Mouse (Mus musculus): ENCODE results near the gene Nfil3. TPM values are rescaled to one million over a fixed set of nuclear protein-coding genes. Genes with fewer than 3 reads are reported as not detected.

Gene Nfil3
- polyA plus RNA-seq, 1 experiment from 2014 or later, result 31.3 TPM

GRCm38 (mm10) chr13:52974676-52975075 is 6.2 kb downstream of the Nfil3 start:
- Histone ChIP-seq H3K4me2 (ENCODE audit: low read depth, severe bottlenecking) (no peak overlapping the region), H3K4me3 (ENCODE audit: low read depth, low read length) (no peak overlapping the region), H3K9me3 (ENCODE audit: control insufficient read depth, low read length) (no peaks in the 10 kb centered on the region), H3K27ac (replicated peaks; ENCODE audit: low read depth, low read length) (no peak overlapping the region), H3K4me1 (ENCODE audit: control insufficient read depth, insufficient read depth, low read length) (peaks cover 37% of the 10 kb centered on the region), H3K27me3 (ENCODE audit: control insufficient read depth, insufficient read depth, low read length) (no peaks in the 10 kb centered on the region), H3K9ac (ENCODE audit: low read length) (no peak overlapping the region), H3K36me3 (ENCODE audit: control insufficient read depth, insufficient read depth, low read length) (no peaks in the 10 kb centered on the region)
- 48% methylated on average over 3 of the region's 3 CpGs for WGBS
- no peak for DNase-seq (ENCODE audit: low spot score)
- no peak for ATAC-seq (ENCODE audit: insufficient number of reproducible peaks, low FRiP score, low TSS enrichment, low read depth)

DNA sequence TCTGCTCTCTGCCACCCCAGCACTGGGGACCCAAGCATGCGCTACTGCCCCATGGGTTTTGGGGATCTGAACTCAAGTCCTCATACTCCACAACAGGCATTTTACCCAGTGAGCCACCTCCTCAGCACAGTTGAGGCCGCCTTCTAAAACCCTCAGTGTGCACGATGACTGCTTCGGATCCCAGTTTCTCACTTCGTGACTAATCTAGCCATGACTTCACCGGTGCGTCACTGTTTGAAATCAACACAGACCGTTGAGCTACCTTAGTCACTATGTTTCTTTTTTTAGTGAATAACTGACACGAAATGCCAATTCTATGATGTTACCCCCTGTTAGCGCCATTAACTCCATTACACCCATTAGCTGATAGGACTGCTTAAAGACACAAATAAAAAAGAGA is 7.4 kb downstream of the Nfil3 start:
- Histone ChIP-seq H3K9ac (ENCODE audit: low read length) (no peak overlapping the region), H3K27ac (replicated peaks; ENCODE audit: low read depth, low read length) (no peak overlapping the region), H3K27me3 (ENCODE audit: control insufficient read depth, insufficient read depth, low read length) (no peaks in the 10 kb centered on the region), H3K4me3 (ENCODE audit: low read depth, low read length) (no peak overlapping the region), H3K4me1 (ENCODE audit: control insufficient read depth, insufficient read depth, low read length) (peaks cover 34% of the 10 kb centered on the region), H3K36me3 (ENCODE audit: control insufficient read depth, insufficient read depth, low read length) (no peaks in the 10 kb centered on the region), H3K9me3 (ENCODE audit: control insufficient read depth, low read length) (no peaks in the 10 kb centered on the region), H3K4me2 (ENCODE audit: low read depth, severe bottlenecking) (no peak overlapping the region)
- ATAC-seq (ENCODE audit: insufficient number of reproducible peaks, low FRiP score, low TSS enrichment, low read depth) (no peak), DNase-seq (ENCODE audit: low spot score) (no peak)
- 95% methylated on average over 10 of the region's 10 CpGs for WGBS

DNA sequence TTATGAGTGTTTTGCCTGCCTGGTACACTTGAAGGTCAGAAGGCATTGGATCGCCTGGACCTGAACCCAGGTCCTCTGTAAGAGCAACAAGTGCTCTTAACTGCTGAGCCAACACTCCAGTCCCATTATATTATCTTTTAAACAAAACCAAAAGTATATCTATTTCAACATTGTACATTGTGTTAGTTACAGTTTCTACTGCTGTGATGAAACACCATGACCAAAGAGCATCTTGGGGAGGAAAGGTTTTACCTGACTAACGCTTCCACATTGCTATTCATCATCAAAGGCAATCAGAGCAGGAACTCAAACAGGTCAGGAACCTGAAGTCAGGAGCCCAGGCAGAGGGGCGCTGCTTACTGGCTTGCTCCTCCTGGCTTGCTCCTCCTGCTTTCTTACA is 8.2 kb downstream of the Nfil3 start:
- peaks cover 6% of the 10 kb centered on the region for H3K36me3 ChIP-seq (ENCODE audit: control insufficient read depth, insufficient read depth, low read length)
- H3K4me1 ChIP-seq (ENCODE audit: control insufficient read depth, insufficient read depth, low read length), result peaks cover 30% of the 10 kb centered on the region
- no peak overlapping the region for H3K4me2 ChIP-seq (ENCODE audit: low read depth, severe bottlenecking)
- no peak overlapping the region for H3K27ac ChIP-seq (replicated peaks; ENCODE audit: low read depth, low read length)
- DNase-seq (ENCODE audit: low spot score), result no peak
- no peaks in the 10 kb centered on the region for H3K9me3 ChIP-seq (ENCODE audit: control insufficient read depth, low read length)
- ATAC-seq (ENCODE audit: insufficient number of reproducible peaks, low FRiP score, low TSS enrichment, low read depth), result no peak
- no peak overlapping the region for H3K4me3 ChIP-seq (ENCODE audit: low read depth, low read length)
- no peak overlapping the region for H3K9ac ChIP-seq (ENCODE audit: low read length)
- 92% methylated on average over 3 of the region's 3 CpGs for WGBS
- no peaks in the 10 kb centered on the region for H3K27me3 ChIP-seq (ENCODE audit: control insufficient read depth, insufficient read depth, low read length)

GRCm38 (mm10) chr13:52970876-52971275 is 10.0 kb downstream of the Nfil3 start:
- H3K36me3 ChIP-seq (ENCODE audit: control insufficient read depth, insufficient read depth, low read length), result peaks cover 16% of the 10 kb centered on the region
- H3K4me3 ChIP-seq (ENCODE audit: low read depth, low read length), result no peak overlapping the region
- no peaks in the 10 kb centered on the region for H3K27me3 ChIP-seq (ENCODE audit: control insufficient read depth, insufficient read depth, low read length)
- H3K4me2 ChIP-seq (ENCODE audit: low read depth, severe bottlenecking), result no peak overlapping the region
- no peak for ATAC-seq (ENCODE audit: insufficient number of reproducible peaks, low FRiP score, low TSS enrichment, low read depth)
- DNase-seq (ENCODE audit: low spot score), result no peak
- H3K9ac ChIP-seq (ENCODE audit: low read length), result no peak overlapping the region
- H3K27ac ChIP-seq (replicated peaks; ENCODE audit: low read depth, low read length), result no peak overlapping the region
- H3K9me3 ChIP-seq (ENCODE audit: control insufficient read depth, low read length), result no peaks in the 10 kb centered on the region
- 87% methylated on average over 6 of the region's 6 CpGs for WGBS
- H3K4me1 ChIP-seq (ENCODE audit: control insufficient read depth, insufficient read depth, low read length), result peaks cover 15% of the 10 kb centered on the region

GRCm38 (mm10) chr13:52962922-52963321 is 18.0 kb downstream of the Nfil3 start:
- Histone ChIP-seq H3K27me3 (ENCODE audit: control insufficient read depth, insufficient read depth, low read length) (no peaks in the 10 kb centered on the region), H3K9me3 (ENCODE audit: control insufficient read depth, low read length) (no peaks in the 10 kb centered on the region), H3K27ac (replicated peaks; ENCODE audit: low read depth, low read length) (no peak overlapping the region), H3K36me3 (ENCODE audit: control insufficient read depth, insufficient read depth, low read length) (peaks cover 14% of the 10 kb centered on the region), H3K4me2 (ENCODE audit: low read depth, severe bottlenecking) (no peak overlapping the region), H3K4me1 (ENCODE audit: control insufficient read depth, insufficient read depth, low read length) (no peaks in the 10 kb centered on the region), H3K4me3 (ENCODE audit: low read depth, low read length) (no peak overlapping the region), H3K9ac (ENCODE audit: low read length) (no peak overlapping the region)
- DNase-seq (ENCODE audit: low spot score) (no peak), ATAC-seq (ENCODE audit: insufficient number of reproducible peaks, low FRiP score, low TSS enrichment, low read depth) (no peak)
- 98% methylated on average over 4 of the region's 4 CpGs for WGBS

DNA sequence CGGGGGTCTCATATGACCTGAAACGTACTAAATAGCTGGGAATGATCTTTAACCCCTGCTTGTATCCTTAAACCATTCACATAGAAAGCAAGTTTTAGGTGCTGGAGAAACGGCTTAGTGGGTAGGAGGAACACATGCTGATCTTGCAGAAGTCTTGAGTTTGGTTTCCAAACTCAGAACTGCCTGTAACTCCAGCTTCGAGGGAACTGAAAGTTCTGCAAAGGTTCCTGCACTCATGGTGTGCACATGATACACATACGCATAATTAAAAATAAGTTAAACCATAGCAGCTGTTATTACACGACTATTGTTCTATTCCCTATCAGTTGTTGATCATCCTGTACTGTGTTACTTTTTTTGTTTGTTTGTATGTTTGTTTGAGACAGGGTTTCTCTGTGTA is 18.5 kb downstream of the Nfil3 start:
- H3K4me3 ChIP-seq (ENCODE audit: low read depth, low read length), result no peak overlapping the region
- ATAC-seq (ENCODE audit: insufficient number of reproducible peaks, low FRiP score, low TSS enrichment, low read depth) (no peak), DNase-seq (ENCODE audit: low spot score) (no peak)
- no peak overlapping the region for H3K4me2 ChIP-seq (ENCODE audit: low read depth, severe bottlenecking)
- no peak overlapping the region for H3K9ac ChIP-seq (ENCODE audit: low read length)
- WGBS, result 84% methylated on average over 6 of the region's 6 CpGs
- H3K27ac ChIP-seq (replicated peaks; ENCODE audit: low read depth, low read length), result no peak overlapping the region
- peaks cover 8% of the 10 kb centered on the region for H3K36me3 ChIP-seq (ENCODE audit: control insufficient read depth, insufficient read depth, low read length)
- H3K9me3 ChIP-seq (ENCODE audit: control insufficient read depth, low read length), result no peaks in the 10 kb centered on the region
- H3K27me3 ChIP-seq (ENCODE audit: control insufficient read depth, insufficient read depth, low read length), result no peaks in the 10 kb centered on the region
- H3K4me1 ChIP-seq (ENCODE audit: control insufficient read depth, insufficient read depth, low read length), result no peaks in the 10 kb centered on the region

DNA sequence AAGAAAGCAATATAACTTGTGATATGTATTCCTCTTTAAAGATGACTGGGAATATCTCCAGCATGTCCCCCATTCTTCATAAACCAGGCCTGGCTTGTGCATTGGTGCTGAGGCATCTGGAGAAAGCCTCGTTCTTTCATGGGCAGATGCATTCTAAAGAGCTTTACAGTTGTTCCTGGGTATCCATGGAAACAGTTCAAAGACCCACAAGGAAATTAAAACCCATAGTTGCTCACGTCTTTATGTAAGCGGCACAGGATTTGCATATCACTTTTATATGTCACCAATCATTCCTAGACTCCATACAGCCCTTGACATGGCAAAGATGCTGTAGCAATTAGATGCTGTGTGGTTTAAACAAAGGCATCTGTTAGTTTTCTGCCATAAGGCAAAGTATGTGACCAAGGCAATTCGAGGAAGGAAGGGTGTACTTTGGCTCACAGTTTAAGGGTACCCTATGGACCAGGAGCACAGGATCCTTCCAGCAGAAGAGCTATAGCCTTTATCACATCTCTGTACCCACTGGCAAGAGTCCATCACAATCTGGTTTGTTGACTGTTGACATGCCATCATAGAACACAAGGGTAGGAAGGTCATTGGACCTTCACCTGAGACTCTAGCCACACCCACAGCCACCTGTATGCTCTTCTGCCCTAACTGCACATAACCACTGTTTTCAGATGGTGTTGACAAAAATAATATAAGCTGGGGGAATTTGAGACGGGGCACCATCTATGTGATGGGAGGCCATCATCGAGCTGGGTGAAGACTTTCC is 26.9 kb downstream of the Nfil3 start:
- Histone ChIP-seq H3K4me2 (ENCODE audit: low read depth, severe bottlenecking) (no peak overlapping the region), H3K9me3 (ENCODE audit: control insufficient read depth, low read length) (no peaks in the 10 kb centered on the region), H3K9ac (ENCODE audit: low read length) (no peak overlapping the region), H3K27ac (replicated peaks; ENCODE audit: low read depth, low read length) (no peak overlapping the region), H3K4me3 (ENCODE audit: low read depth, low read length) (no peak overlapping the region), H3K27me3 (ENCODE audit: control insufficient read depth, insufficient read depth, low read length) (no peaks in the 10 kb centered on the region), H3K4me1 (ENCODE audit: control insufficient read depth, insufficient read depth, low read length) (no peaks in the 10 kb centered on the region), H3K36me3 (ENCODE audit: control insufficient read depth, insufficient read depth, low read length) (no peaks in the 10 kb centered on the region)
- DNase-seq (ENCODE audit: low spot score), result no peak
- no peak for ATAC-seq (ENCODE audit: insufficient number of reproducible peaks, low FRiP score, low TSS enrichment, low read depth)
- WGBS, result 86% methylated on average over 6 of the region's 6 CpGs

- H3K27ac ChIP-seq (replicated peaks; ENCODE audit: low read depth, low read length), result no peak overlapping the region
- H3K27me3 ChIP-seq (ENCODE audit: control insufficient read depth, insufficient read depth, low read length), result no peaks in the 10 kb centered on the region
- no peak overlapping the region for H3K4me3 ChIP-seq (ENCODE audit: low read depth, low read length)
- H3K9me3 ChIP-seq (ENCODE audit: control insufficient read depth, low read length), result no peaks in the 10 kb centered on the region
- DNase-seq (ENCODE audit: low spot score) (no peak), ATAC-seq (ENCODE audit: insufficient number of reproducible peaks, low FRiP score, low TSS enrichment, low read depth) (no peak)
- 80% methylated on average over 3 of the region's 3 CpGs for WGBS
- no peaks in the 10 kb centered on the region for H3K4me1 ChIP-seq (ENCODE audit: control insufficient read depth, insufficient read depth, low read length)
- H3K9ac ChIP-seq (ENCODE audit: low read length), result no peak overlapping the region
- H3K36me3 ChIP-seq (ENCODE audit: control insufficient read depth, insufficient read depth, low read length), result no peaks in the 10 kb centered on the region
- H3K4me2 ChIP-seq (ENCODE audit: low read depth, severe bottlenecking), result no peak overlapping the region
Observed at GRCm38 (mm10) chr13:52949211-52949610, 31.7 kb downstream of the Nfil3 start.

DNA sequence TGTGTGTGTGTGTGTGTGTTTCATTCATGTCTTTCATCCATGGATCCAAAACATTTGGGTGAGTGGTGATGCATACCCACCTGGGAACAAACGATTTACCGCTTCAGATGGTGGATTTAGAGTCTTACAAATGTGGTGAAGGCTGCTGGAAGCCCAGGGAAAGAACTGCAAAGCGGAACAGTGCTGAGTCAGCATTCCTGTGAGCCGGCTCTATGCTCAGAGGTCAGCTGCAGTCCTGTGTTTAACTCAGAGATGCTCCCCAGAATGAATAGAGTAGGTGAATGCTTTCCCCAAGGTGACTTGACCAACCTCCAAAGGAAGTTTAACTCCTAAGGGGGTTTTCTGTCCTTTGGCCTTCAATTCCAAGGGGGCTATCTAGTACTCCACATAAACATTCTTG is 33.3 kb downstream of the Nfil3 start:
- Histone ChIP-seq H3K27ac (replicated peaks; ENCODE audit: low read depth, low read length) (no peak overlapping the region), H3K9me3 (ENCODE audit: control insufficient read depth, low read length) (no peaks in the 10 kb centered on the region), H3K4me2 (ENCODE audit: low read depth, severe bottlenecking) (no peak overlapping the region), H3K36me3 (ENCODE audit: control insufficient read depth, insufficient read depth, low read length) (no peaks in the 10 kb centered on the region), H3K9ac (ENCODE audit: low read length) (no peak overlapping the region), H3K27me3 (ENCODE audit: control insufficient read depth, insufficient read depth, low read length) (no peaks in the 10 kb centered on the region), H3K4me3 (ENCODE audit: low read depth, low read length) (no peak overlapping the region), H3K4me1 (ENCODE audit: control insufficient read depth, insufficient read depth, low read length) (no peaks in the 10 kb centered on the region)
- ATAC-seq (ENCODE audit: insufficient number of reproducible peaks, low FRiP score, low TSS enrichment, low read depth), result no peak
- DNase-seq (ENCODE audit: low spot score), result no peak
- WGBS, result 80% methylated on average over 4 of the region's 4 CpGs

Measured in limb, embryonic 11.5 days (tissue).